Mouse (Mus musculus): ENCODE data around the gene Wdr6.

GRCm38 (mm10) chr9:108577934-108578544, 500 bp downstream of the Wdr6 start:
- TF ChIP-seq CTCF (IDR thresholded peaks at IDR 0.05 in 2 of 3, conservative IDR thresholded peaks at IDR 0.05 in 1 of 3; ENCODE audit: control insufficient read depth in 1 of 3, insufficient read depth in 1 of 3, low read depth in 2 of 3, low read length in 3 of 3, poor library complexity in 1 of 3, severe bottlenecking in 1 of 3) (no peak), EP300 (IDR thresholded peaks at IDR 0.05; ENCODE audit: low read depth in 1 of 2, low read length in 2 of 2) (no peak), E2F4 (IDR thresholded peaks at IDR 0.05; ENCODE audit: borderline replicate concordance, low read depth, low read length) (no peak), MAZ (IDR thresholded peaks at IDR 0.05; ENCODE audit: low read depth, low read length) (no peak), MYC (IDR thresholded peaks at IDR 0.05; ENCODE audit: low read depth, low read length) (no peak), MEF2A (IDR thresholded peaks at IDR 0.05; ENCODE audit: extremely low read depth, insufficient replicate concordance, low read depth, low read length, poor library complexity, severe bottlenecking) (no peak), MAX (IDR thresholded peaks at IDR 0.05; ENCODE audit: low read length) (no peak), POLR2A (IDR thresholded peaks at IDR 0.05; ENCODE audit: control insufficient read depth in 1 of 2, insufficient read depth in 1 of 2, low read depth in 1 of 2, low read length in 2 of 2, poor library complexity in 1 of 2) (no peak; a peak in 1 of 4 replicates)
